Mouse (Mus musculus) kidney, adult 2 months (tissue): ENCODE measurements around the gene Gm34653.
"Not testable (repeated sequence)": the region's sequence is repeated elsewhere in the genome, so short reads cannot be mapped to it uniquely, and the experiment has no call there.

Experiments
- CTCF ChIP-seq: fragments of 200-500 bp; conservative IDR thresholded peaks from 2 replicates; pipeline ENCODE4 v1.5.1; 2011; ENCODE audit warnings: low read depth, mild to moderate bottlenecking, control low read depth, low read length, moderate library complexity, mixed read lengths; ENCODE audit not compliant: insufficient read depth, insufficient read length
- POLR2A ChIP-seq: fragments of 200-500 bp; IDR thresholded peaks from one replicate; pipeline ENCODE4 v1.6.1; 2011; ENCODE audit warnings: low read depth, low read length, control low read depth

DNA sequence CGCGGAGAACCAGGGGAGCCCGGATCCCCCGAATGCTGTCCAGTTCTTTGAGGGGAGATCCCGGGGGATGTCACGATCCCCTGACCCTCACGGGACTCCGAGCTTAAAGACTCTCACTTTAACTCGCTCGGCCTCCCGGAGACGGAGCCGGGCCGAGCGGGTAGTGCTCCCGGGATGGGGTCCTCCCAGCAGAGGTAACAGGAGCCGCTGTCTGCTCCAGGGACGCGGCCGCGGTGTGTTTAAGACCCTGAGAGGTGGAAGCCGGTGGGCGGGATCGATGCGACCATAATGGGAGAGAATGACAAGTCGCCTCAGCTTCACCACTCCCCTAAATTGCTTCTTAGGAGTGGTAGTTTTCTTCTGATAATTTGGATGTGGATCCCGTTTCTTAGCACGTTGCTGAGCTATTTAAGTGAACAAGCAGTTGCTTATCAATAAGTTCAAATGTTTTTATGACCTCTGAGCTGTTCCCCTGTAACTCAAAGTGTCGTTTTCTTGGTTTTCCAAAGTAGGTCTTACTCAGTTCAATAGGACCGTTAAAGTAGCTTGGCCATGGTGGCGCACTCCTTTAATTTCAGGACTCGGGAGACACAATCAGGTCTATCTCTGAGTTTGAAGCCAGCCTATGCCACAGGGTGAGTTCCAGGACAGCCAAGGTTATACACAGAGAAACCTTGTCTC, 30.1 kb upstream of the Gm34653 start:
- TF ChIP-seq CTCF, POLR2A: not testable (repeated sequence)
